Mouse (Mus musculus): ENCODE data around the gene Ncstn. TPM values are rescaled to one million over a fixed set of nuclear protein-coding genes. Genes with fewer than 3 reads are reported as not detected.
A peak's percentile ranks its signal among the peaks of the same experiment; 100 is the strongest.

The Ncstn gene
- 132 and 145 TPM in 2 replicates for polyA plus RNA-seq (2015; fragmentation: Nextera tagmentation; extraction: Ambion mirVana)

DNA sequence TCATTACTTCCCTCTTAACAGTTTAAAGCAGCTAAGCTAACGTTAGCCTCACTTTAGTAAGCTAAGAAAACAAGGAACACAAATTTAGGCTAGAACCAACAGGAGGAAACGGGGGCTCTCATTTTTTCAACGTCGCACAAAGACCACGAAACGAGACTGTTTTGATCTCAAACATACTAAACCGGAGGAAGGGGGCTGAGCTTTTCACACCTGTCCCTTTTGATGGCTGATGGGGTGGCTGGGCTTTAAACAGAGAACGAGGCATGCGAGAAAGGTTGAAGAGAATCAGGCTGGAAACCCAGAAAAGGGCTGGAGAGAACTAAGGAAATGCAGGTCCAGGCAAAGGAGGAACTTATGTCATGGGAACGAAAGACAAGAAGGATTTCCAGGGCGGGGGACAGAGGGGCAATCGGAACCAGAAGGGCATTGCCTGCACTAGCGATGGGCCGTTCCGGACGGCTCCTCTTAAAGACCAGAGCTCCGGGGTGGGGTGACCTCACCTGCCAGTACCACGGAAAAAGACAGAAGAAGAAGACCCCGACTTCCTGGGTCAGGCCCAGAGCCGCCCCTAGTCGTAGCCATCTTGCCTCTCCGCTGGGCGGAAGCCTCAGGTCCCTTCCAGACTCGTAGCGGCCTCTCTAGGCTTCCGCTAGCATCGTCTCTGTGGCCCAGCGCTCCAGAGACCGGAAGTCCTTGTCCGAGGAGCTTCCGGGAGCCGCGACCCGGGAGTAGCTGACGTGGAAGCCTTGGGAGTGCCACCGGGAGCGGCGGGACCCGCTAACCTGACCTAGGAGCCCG lies at the start of gene Ncstn, which contains the start of gene Copa:
TSS of gene Ncstn (minus strand) at position 695 of the 798 bp plus-strand sequence.
TSS of gene Copa (plus strand) at position 429 of the 798 bp plus-strand sequence.
- no peaks in the 10 kb centered on the region for H3K27me3 ChIP-seq (ENCODE audit: control insufficient read depth, insufficient read depth, low read length)
- H3K9ac ChIP-seq (ENCODE audit: low read length): peak within 1 kb of the TSS; percentile 91
- no peaks in the 10 kb centered on the region for H3K9me3 ChIP-seq (replicated peaks; ENCODE audit: control insufficient read depth, low read length)
- H3K36me3 ChIP-seq (ENCODE audit: control insufficient read depth, insufficient read depth, low read length): peaks cover 5% of the 10 kb centered on the region; the same call in 1 of the 2 replicates
- H3K27ac ChIP-seq (ENCODE audit: low read length): peak within 1 kb of the TSS; percentile 89
- peak; percentile 98 for ATAC-seq (ENCODE audit: insufficient read depth, low FRiP score)
- peaks cover 9% of the 10 kb centered on the region for H3K4me1 ChIP-seq (ENCODE audit: control insufficient read depth, insufficient read depth, low read length)
- peak within 1 kb of the TSS; percentile 65 for H3K4me2 ChIP-seq (ENCODE audit: low read depth, low read length)
- H3K4me3 ChIP-seq (replicated peaks; ENCODE audit: low read length): peak within 1 kb of the TSS; percentile 76
- WGBS: under 1% methylated on average over 40 of the region's 40 CpGs

GRCm38 (mm10) chr1:172132319-172132718 lies 49.7 kb upstream of the Ncstn start:
- Histone ChIP-seq H3K9ac (ENCODE audit: low read length) (no peak overlapping the region), H3K27ac (ENCODE audit: low read length) (no peak overlapping the region), H3K4me1 (ENCODE audit: control insufficient read depth, insufficient read depth, low read length) (peaks cover 6% of the 10 kb centered on the region), H3K9me3 (replicated peaks; ENCODE audit: control insufficient read depth, low read length) (no peaks in the 10 kb centered on the region), H3K27me3 (ENCODE audit: control insufficient read depth, insufficient read depth, low read length) (no peaks in the 10 kb centered on the region), H3K36me3 (ENCODE audit: control insufficient read depth, insufficient read depth, low read length) (peaks cover 31% of the 10 kb centered on the region), H3K4me2 (ENCODE audit: low read depth, low read length) (no peak overlapping the region), H3K4me3 (replicated peaks; ENCODE audit: low read length) (no peak overlapping the region)
- ATAC-seq (ENCODE audit: insufficient read depth, low FRiP score): no peak
- 75% methylated on average over 7 of the region's 7 CpGs for WGBS

DNA sequence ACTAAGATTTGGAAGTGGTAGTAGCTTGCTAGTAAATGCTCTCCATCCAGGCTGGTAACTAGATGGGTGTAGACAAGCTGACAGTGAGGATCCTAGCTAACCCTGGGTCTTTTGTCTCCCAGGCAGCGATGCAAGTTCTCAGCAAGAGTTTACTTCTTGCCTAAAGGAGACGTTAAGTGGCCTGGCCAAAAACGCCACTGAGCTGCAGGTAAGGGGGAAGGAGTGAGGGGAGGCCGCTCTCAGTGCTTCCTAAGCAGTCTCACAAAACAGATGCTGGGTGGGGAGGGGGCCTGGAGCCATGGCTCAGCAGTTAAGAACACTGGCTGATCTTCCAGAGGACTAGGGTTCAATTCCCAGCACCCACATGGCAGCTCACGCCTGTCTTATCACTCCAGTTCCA lies 47.2 kb upstream of the Ncstn start:
- 92% methylated on average over 5 of the region's 5 CpGs for WGBS
- Histone ChIP-seq H3K36me3 (ENCODE audit: control insufficient read depth, insufficient read depth, low read length) (peaks cover 27% of the 10 kb centered on the region), H3K9ac (ENCODE audit: low read length) (no peak overlapping the region), H3K4me1 (ENCODE audit: control insufficient read depth, insufficient read depth, low read length) (peaks cover 11% of the 10 kb centered on the region), H3K27me3 (ENCODE audit: control insufficient read depth, insufficient read depth, low read length) (no peaks in the 10 kb centered on the region), H3K27ac (ENCODE audit: low read length) (no peak overlapping the region), H3K4me2 (ENCODE audit: low read depth, low read length) (no peak overlapping the region), H3K4me3 (replicated peaks; ENCODE audit: low read length) (no peak overlapping the region), H3K9me3 (replicated peaks; ENCODE audit: control insufficient read depth, low read length) (no peaks in the 10 kb centered on the region)
- no peak for ATAC-seq (ENCODE audit: insufficient read depth, low FRiP score)

DNA sequence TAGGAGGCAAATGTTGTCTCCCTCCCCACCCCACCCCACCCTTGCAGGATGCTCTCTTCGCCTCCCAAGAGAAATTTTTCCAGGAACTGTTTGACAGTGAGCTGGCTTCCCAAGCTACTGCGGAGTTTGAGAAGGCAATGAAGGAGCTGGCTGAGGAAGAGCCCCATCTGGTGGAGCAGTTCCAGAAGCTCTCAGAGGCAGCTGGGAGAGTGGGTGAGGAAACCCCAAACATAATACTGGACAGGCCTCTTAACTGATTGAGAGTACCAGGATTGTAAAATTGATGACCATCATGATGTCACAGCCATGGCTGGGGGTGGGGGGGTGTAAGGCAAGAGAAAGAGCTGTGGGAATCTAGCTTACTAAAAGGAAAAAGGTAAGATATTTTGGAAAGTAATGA lies 46.5 kb upstream of the Ncstn start:
- Histone ChIP-seq H3K27ac (ENCODE audit: low read length) (no peak overlapping the region), H3K4me3 (replicated peaks; ENCODE audit: low read length) (no peak overlapping the region), H3K4me1 (ENCODE audit: control insufficient read depth, insufficient read depth, low read length) (peaks cover 11% of the 10 kb centered on the region), H3K4me2 (ENCODE audit: low read depth, low read length) (no peak overlapping the region), H3K9me3 (replicated peaks; ENCODE audit: control insufficient read depth, low read length) (no peaks in the 10 kb centered on the region), H3K9ac (ENCODE audit: low read length) (no peak overlapping the region), H3K36me3 (ENCODE audit: control insufficient read depth, insufficient read depth, low read length) (peaks cover 22% of the 10 kb centered on the region), H3K27me3 (ENCODE audit: control insufficient read depth, insufficient read depth, low read length) (no peaks in the 10 kb centered on the region)
- no peak for ATAC-seq (ENCODE audit: insufficient read depth, low FRiP score)
- WGBS: 59% methylated on average over 2 of the region's 2 CpGs

DNA sequence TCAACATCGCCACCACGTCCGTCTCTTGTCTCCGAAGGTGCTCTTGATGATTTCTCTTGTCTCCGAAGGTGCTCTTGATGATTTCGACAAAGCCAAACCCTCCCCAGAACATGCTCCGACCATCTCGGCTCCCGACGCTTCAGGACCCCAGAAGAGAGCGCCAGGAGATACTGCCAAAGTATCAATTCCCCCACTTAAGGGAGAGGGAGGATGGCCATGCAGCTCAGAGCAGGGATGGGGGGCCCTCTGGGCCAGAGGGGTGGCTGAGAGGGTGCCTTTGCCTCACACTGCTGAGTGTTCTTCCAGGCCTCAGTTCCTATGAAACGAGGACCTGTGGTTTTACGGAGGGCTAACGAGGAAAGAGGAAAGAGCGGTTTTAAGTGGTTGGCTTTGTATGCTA lies 46.0 kb upstream of the Ncstn start:
- Histone ChIP-seq H3K9ac (ENCODE audit: low read length) (no peak overlapping the region), H3K4me1 (ENCODE audit: control insufficient read depth, insufficient read depth, low read length) (peaks cover 11% of the 10 kb centered on the region), H3K4me3 (replicated peaks; ENCODE audit: low read length) (no peak overlapping the region), H3K4me2 (ENCODE audit: low read depth, low read length) (no peak overlapping the region), H3K27me3 (ENCODE audit: control insufficient read depth, insufficient read depth, low read length) (no peaks in the 10 kb centered on the region), H3K27ac (ENCODE audit: low read length) (no peak overlapping the region), H3K9me3 (replicated peaks; ENCODE audit: control insufficient read depth, low read length) (no peaks in the 10 kb centered on the region), H3K36me3 (ENCODE audit: control insufficient read depth, insufficient read depth, low read length) (peaks cover 22% of the 10 kb centered on the region)
- no peak for ATAC-seq (ENCODE audit: insufficient read depth, low FRiP score)
- 94% methylated on average over 15 of the region's 15 CpGs for WGBS

- Histone ChIP-seq H3K36me3 (ENCODE audit: control insufficient read depth, insufficient read depth, low read length) (peaks cover 25% of the 10 kb centered on the region), H3K4me3 (replicated peaks; ENCODE audit: low read length) (peak overlapping the region; percentile 93), H3K4me1 (ENCODE audit: control insufficient read depth, insufficient read depth, low read length) (peaks cover 11% of the 10 kb centered on the region), H3K4me2 (ENCODE audit: low read depth, low read length) (peak overlapping the region; percentile 79), H3K27ac (ENCODE audit: low read length) (no peak overlapping the region), H3K9me3 (replicated peaks; ENCODE audit: control insufficient read depth, low read length) (no peaks in the 10 kb centered on the region), H3K27me3 (ENCODE audit: control insufficient read depth, insufficient read depth, low read length) (no peaks in the 10 kb centered on the region), H3K9ac (ENCODE audit: low read length) (peak overlapping the region; percentile 90)
- no peak for ATAC-seq (ENCODE audit: insufficient read depth, low FRiP score)
- WGBS: 25% methylated on average over 5 of the region's 5 CpGs
Measured at GRCm38 (mm10) chr1:172127487-172127886, 44.9 kb upstream of the Ncstn start.

- H3K36me3 ChIP-seq (ENCODE audit: control insufficient read depth, insufficient read depth, low read length): peaks cover 24% of the 10 kb centered on the region
- peak within 1 kb of the TSS; percentile 50; the same call in 1 of the 2 replicates for H3K27ac ChIP-seq (ENCODE audit: low read length)
- H3K4me1 ChIP-seq (ENCODE audit: control insufficient read depth, insufficient read depth, low read length): peaks cover 11% of the 10 kb centered on the region
- H3K9ac ChIP-seq (ENCODE audit: low read length): peak within 1 kb of the TSS; percentile 90
- H3K4me3 ChIP-seq (replicated peaks; ENCODE audit: low read length): peak within 1 kb of the TSS; percentile 93
- H3K27me3 ChIP-seq (ENCODE audit: control insufficient read depth, insufficient read depth, low read length): no peaks in the 10 kb centered on the region
- H3K4me2 ChIP-seq (ENCODE audit: low read depth, low read length): peak within 1 kb of the TSS; percentile 90
- H3K9me3 ChIP-seq (replicated peaks; ENCODE audit: control insufficient read depth, low read length): no peaks in the 10 kb centered on the region
- WGBS: under 1% methylated on average over 42 of the region's 42 CpGs
- peak; percentile 97 for ATAC-seq (ENCODE audit: insufficient read depth, low FRiP score)
Measured at GRCm38 (mm10) chr1:172126376-172127347, 44.1 kb upstream of the Ncstn start, which contains the start of gene Pex19. Pex19 (plus strand) TSS chr1:172126755.

GRCm38 (mm10) chr1:172124572-172124971 lies 42.0 kb upstream of the Ncstn start:
- no peak overlapping the region for H3K27ac ChIP-seq (ENCODE audit: low read length)
- ATAC-seq (ENCODE audit: insufficient read depth, low FRiP score): no peak
- no peak overlapping the region for H3K4me2 ChIP-seq (ENCODE audit: low read depth, low read length)
- no peaks in the 10 kb centered on the region for H3K9me3 ChIP-seq (replicated peaks; ENCODE audit: control insufficient read depth, low read length)
- no peaks in the 10 kb centered on the region for H3K27me3 ChIP-seq (ENCODE audit: control insufficient read depth, insufficient read depth, low read length)
- 78% methylated on average over 6 of the region's 6 CpGs for WGBS
- no peak overlapping the region for H3K4me3 ChIP-seq (replicated peaks; ENCODE audit: low read length)
- peaks cover 11% of the 10 kb centered on the region for H3K4me1 ChIP-seq (ENCODE audit: control insufficient read depth, insufficient read depth, low read length)
- H3K36me3 ChIP-seq (ENCODE audit: control insufficient read depth, insufficient read depth, low read length): peaks cover 28% of the 10 kb centered on the region
- H3K9ac ChIP-seq (ENCODE audit: low read length): no peak overlapping the region
